Mouse (Mus musculus) urinary bladder, postnatal 14 days (tissue): Measurements from ENCODE around the gene Rfc4.
"Not testable (repeated sequence)": the region's sequence is repeated elsewhere in the genome, so short reads cannot be mapped to it uniquely, and the experiment has no call there.

Experiments
- DNase-seq: peaks from one replicate; pipeline ENCODE4 v3.0.0; 2021; ENCODE audit warnings: low spot score

The Rfc4 gene

DNA sequence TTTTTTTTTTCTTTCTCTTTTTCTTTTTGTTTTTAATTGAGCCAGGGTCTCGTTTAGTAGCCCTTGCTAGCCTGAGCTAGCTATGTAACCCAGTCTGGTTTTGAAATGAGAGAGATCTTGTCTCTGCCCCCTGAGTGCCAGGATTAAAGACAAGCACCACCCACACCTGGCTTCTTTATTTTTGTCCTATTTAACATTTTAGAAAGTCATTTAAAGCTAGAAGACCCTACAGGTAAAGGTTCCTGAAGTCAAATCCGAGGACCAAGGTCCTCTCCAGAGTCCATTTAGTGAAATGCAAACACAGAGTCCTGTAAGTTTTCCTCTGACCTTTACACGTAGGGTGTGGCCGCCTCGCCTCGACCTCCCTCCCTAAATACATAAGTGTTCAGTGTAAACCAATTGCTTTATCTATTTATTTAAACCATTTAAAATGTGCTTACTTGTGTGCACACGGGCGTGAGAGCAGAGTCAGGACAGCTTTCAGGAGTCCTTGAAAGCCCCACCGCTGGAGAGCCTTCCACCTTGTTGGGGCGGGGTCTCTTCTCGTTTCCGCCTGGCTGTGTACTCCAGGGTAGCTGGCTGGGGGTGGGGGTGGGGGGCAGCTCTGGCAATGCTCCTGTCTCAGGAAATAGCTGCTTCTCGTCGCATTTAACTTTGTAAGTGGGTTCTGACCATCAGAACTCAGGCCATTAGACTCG is 25.0 kb downstream of the Rfc4 start:
- no peak for DNase-seq

DNA sequence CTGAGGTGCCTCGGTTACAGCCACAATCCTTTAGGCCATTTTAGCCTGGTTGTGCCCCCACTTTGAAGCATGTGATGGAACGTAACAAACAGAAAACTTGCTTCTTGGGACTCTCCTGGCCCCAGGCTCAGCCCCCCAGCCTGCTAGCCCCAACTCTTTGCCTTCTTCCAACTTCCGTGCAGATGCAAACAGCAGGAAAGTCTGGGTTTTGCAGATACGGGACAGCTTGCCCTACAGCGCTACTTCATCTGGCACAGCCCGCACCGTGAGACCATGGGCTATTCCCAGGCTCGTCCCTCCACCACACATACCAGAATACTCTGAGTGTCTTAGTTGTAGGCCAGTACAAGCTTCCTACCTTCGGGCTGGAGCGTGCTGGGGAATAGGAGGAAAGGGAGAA is 26.9 kb downstream of the Rfc4 start:
- DNase-seq, result no peak

DNA sequence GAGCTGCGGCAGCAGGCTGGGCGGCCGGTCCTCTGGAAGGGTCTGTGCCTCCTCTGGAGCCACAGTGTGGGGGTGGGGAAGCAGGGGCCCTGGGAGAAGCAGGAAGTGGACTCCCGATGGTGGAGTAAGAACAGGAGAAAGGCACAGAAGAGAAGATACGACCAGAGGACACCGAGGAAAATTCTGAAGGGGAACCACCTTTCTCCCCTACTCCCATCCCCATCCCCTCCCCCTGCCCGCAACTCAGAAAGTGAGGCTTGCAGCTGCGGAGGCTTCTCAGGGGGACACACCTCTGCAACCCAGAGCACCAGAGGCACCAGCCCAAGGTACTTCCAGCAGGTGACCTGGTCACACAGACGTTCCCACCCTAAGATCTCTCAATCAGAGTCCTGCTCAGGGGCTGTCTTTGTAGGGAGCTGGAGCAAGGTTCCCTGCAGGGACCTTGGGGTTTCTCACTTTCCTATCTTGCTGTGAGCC is 27.4 kb downstream of the Rfc4 start:
- no peak for DNase-seq

DNA sequence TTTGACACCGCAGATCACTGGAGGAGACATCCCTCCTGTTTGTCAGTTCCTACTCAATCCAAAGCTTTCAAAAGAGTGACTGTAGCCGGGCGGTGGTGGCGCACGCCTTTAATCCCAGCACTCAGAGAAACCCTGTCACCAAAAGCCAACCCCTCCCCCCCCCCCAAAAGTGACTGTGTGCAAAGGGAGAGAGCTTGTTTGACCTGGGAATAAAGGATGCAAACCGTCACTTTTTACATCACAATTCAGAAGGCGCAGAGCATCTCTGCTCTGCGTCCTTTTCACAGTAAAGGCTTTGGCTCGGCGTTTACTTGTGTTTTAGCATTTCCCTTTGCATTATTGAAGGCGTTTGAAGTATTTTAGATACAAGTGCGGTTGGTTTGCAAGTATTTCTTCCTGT is 27.9 kb downstream of the Rfc4 start:
- no peak for DNase-seq

DNA sequence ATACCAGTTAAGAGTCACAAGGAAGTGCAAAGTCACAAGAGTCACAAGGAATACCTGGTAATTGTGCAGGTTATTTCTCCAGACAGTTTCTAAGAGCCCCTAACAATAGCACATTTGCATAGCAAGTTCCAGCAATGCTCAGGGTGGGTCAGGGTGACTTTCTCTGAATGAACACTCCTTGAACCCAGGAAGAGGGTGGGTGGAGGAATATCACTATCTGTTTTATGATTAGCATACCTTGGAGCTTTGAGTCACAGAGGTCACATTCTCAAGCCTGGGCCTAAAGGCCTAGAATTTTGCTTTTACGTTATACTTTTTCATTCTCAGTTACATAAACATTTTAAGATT is 29.5 kb downstream of the Rfc4 start:
- DNase-seq, result not testable (repeated sequence)

DNA sequence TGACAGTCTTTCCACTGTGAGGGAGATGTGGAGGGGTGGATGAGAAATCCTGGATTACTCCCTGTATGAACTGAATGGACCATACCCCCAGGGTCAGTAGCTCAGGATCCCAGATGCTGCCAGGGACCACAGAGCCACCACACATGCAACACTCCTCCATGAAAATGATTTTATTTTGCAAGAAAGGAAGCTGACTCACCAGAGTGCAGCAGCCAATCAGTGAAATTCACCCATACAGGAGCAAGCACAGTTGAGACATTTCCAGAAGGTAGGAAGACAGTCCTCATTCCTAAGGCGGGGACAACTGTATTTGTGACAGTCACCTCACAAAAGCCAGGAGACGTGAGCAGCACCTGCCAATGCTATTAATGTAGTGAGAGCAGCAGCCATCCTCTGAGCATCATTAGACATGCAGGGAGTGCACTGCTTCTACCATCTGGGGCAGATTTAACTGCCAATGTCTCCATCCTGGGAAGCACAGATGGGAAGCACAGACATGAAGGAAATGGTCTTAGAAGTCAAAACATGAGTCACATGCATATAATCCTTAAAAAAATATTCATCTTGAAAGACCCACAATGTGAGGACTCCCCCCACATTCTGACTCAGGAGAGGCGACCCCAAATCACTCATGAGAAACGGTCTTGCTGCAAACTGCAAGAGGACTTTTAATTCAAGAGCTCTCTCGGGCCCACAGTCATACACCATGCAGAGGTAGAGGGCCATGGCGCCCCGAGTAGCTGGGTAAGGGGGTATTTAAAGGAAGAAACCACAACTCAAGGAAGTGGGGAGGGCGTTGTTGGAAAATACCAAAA is 30.0 kb downstream of the Rfc4 start:
- DNase-seq, result not testable (repeated sequence)

DNA sequence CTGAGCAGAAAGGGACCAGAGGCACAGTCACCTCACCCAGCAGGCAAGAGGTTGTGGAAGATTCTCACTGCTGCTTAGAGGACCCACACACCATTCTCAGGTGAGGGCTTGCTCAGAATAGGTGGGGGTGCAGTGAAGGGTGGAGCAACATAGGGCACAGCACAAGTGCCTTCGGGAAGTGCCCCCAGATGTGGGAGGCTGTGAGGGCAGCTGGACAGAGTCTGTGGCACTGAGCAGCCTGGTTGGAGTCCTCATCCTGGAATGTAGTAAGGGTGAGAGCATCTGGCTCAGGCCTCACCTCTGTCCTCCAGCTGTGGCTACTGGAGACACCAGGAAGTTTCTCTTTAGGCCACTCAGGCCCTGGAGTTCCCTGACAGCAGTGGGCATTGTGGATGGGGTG is 30.7 kb downstream of the Rfc4 start:
- not testable (repeated sequence) for DNase-seq

DNA sequence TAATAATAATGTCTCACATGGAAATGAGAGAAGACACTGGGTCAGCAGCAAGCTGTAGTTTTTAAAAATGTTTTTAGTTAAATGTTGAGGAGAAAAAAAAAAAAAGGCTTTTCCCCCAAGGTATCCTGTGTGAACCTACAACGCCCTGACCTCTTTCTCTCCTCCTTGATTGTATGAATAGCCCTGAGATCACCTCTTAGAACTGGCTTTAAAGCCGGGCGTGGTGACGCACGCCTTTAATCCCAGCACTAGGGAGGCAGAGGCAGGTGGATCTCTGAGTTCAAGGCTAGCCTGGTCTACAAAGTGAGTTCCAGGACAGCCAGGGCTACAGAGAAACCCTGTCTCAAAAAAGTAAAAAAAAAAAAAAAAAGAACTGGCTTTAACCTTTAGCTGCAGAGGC is 32.0 kb downstream of the Rfc4 start:
- not testable (repeated sequence) for DNase-seq

DNA sequence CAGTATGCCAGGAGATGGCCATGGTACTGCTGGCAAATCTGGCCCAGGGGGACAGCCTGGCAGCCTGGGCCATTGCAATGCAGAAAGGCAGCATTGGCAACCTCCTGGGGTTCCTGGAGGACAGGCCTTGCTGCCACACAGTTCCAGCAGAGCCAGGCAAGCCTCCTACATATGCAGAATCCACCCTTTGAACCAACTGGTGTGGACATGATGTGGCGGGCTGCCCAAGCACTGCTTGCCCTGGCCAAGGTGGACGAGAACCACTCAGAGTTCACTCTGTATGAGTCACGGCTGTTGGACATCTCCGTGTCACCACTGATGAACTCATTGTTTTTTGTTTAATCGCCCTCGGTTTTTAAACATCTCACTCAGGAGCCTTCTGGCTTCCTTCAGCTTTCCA is 33.4 kb downstream of the Rfc4 start:
- DNase-seq, result no peak

DNA sequence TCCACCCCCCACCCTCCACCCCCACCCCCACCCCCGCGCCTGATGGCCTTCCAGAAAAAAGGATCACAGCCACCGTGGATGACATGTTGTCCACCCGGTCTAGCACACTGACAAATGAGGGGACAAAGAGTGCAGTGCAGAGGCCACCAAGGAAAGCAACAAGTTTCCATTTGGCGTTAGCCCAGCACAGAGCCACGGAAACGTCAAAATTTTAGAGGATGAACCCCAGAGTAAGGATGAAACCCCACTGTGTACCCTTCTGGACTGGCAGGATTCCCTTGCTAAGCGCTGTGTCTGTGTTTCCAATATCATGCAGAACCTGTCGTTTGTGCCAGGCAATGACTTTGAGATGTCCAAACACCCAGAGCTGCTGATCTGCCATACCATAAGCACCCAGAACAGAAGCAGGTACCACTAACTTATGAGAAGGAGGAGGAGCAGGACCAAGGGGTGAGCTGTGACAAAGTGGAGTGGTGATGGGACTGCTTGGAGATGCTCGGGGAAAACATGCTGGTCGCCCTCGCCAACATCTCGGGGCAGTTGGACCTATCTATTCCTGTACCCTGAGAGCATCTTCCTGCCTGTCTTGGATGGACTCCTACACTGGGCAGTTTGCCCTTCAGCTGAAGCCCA is 34.1 kb downstream of the Rfc4 start:
- no peak for DNase-seq

DNA sequence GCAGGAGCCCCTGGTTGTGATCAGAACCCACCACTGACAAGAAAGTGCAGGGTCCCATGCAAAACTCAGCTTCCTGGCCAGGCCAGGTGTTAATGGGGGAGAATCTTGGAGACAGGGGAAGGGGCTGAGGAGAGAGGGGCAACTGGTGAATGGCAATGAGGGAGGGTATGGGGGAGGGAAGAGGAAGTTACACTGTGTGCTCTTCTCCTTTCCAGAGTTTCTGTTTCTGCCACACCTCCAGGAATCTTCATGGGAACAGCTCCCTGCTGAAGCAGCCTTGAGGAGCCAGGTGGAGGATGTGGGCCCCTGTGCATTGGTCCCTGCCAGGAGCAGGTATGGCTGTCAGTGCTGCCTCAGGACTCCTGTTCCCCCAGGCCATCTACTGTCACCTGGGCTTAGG is 36.2 kb downstream of the Rfc4 start:
- not testable (repeated sequence) for DNase-seq

DNA sequence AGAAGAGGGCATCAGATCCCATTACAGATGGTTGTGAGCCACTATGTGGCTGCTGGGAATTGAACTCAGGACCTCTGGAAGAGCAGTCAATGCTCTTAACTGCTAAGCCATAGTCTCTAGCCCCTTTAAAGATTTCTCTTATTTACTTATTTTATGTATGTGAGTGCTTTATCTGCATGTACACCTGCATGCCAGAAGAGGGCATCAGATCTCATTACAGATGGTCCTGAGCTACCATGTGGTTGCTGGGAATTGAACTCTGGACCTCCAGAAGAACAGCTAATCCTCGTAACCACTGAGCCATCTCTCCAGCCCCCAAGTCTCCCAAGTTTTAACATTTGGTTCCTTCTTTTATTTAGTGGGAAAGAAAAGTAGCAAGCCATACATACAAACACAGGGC is 39.0 kb downstream of the Rfc4 start:
- DNase-seq, result not testable (repeated sequence)

DNA sequence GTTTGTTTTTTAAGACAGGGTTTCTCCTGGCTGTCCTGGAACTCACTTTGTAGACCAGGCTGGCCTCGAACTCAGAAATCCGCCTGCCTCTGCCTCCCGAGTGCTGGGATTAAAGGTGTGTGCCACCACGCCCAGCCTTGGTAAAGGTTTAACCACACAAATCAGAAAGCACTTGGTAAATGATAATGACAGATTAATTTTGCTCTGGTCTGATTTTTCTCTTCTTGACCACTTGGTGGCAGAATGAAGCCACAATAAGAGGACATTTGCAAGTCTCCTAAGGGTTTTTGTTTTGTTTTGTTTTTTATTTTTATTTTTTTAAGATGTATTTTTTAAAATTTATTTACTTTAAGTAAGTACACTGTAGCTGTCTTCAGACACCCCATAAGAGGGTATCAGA is 39.8 kb downstream of the Rfc4 start:
- not testable (repeated sequence) for DNase-seq

DNA sequence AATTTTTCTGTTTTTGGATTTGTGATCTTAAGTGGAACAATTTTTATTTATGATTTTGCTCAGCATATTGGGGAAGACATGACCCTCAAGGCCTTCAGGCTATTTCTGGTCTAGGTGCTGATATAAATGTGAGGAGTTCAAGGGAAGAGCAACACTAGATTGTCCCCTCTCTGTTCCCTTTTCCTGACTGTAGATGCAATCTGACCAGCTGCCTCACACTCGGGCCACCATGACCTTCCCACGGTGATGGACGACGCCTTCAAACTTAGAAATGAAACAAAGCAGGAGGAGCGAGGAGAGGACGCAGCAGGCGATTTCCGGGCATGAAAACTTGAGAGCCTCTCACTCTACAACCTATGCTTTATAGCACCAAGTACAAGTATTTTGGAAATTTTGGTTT is 40.4 kb downstream of the Rfc4 start:
- not testable (repeated sequence) for DNase-seq

DNA sequence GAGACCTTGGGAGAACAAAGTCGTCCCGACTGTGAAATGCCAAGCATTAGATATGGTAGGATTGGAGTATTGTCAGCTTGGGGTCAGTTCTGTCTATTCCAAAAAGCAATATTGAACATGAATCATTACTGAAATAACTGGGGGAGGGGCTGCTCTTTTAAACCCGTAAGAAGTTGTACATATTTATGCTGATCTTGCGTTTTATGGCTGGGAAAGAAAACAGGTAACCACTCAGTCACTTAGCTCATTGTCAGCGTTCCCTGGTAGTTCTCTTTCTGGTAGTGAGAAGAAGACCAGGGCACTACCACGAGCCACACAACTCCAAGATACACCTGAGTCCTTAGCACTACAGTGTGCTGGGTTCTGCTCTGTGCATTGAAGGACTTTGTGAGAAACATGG is 50.0 kb downstream of the Rfc4 start:
- not testable (repeated sequence) for DNase-seq
